Mouse (Mus musculus) liver, embryonic 16.5 days (tissue): ENCODE results near the gene Tpt1. TPM values are rescaled to one million over a fixed set of nuclear protein-coding genes. Genes with fewer than 3 reads are reported as not detected.

Experiments used
- ATAC-seq: fragments of 200-750 bp; cut with Nextera tagmentation; 2 replicates; pipeline ENCODE4 v1.8.0; 2017; ENCODE audit warnings: low read depth, mild to moderate bottlenecking, moderate number of reproducible peaks, moderate library complexity
- H3K27ac ChIP-seq: fragments of 300-500 bp; sonication (generic); 2 replicates; pipeline ENCODE4 v1.5.1; 2014; ENCODE audit warnings: mild to moderate bottlenecking, low read length
- H3K27me3 ChIP-seq: fragments of 300-500 bp; sonication (generic); 2 replicates; pipeline ENCODE4 v1.6.1; 2014; ENCODE audit warnings: low read depth, low read length, mixed read lengths; ENCODE audit not compliant: control insufficient read depth, insufficient read depth
- H3K36me3 ChIP-seq: fragments of 300-500 bp; sonication (generic); 2 replicates; pipeline ENCODE4 v1.6.1; 2014; ENCODE audit warnings: mild to moderate bottlenecking; ENCODE audit not compliant: control insufficient read depth, insufficient read depth
- H3K4me1 ChIP-seq: fragments of 300-500 bp; sonication (generic); 2 replicates; pipeline ENCODE4 v1.6.1; 2014; ENCODE audit warnings: low read depth, low read length, mixed read lengths; ENCODE audit not compliant: control insufficient read depth
- H3K4me2 ChIP-seq: fragments of 300-500 bp; sonication (generic); 2 replicates; pipeline ENCODE4 v1.6.1; 2014; ENCODE audit warnings: low read depth, low read length, mixed read lengths
- H3K4me3 ChIP-seq: fragments of 300-500 bp; sonication (generic); 2 replicates; pipeline ENCODE4 v1.5.1; 2014; ENCODE audit warnings: low read depth, mild to moderate bottlenecking, low read length
- H3K9ac ChIP-seq: fragments of 300-500 bp; sonication (generic); 2 replicates; pipeline ENCODE4 v1.6.1; 2014; ENCODE audit warnings: low read depth, low read length
- H3K9me3 ChIP-seq: fragments of 300-500 bp; sonication (generic); replicated peaks from 2 replicates; pipeline ENCODE4 v1.6.1; 2016; ENCODE audit warnings: low read length; ENCODE audit not compliant: control insufficient read depth
- WGBS: fragments of 180-500 bp; shearing (Covaris S2); extraction: QIAGEN DNeasy Blood & Tissue Kit; methylation state at CpG from one replicate; pipeline ENCODE4 v1.1.7; 2014; ENCODE audit not compliant: insufficient replicate concordance; 5-methylcytosine and 5-hydroxymethylcytosine counted together
- polyA plus RNA-seq: library from polyadenylated mRNA; unstranded; fragments of >200 nt; fragmentation: Nextera tagmentation; extraction: Ambion mirVana; gene quantifications from 2 replicates; pipeline ENCODE4 v1.2.1, GENCODE M21; 2015

Gene Tpt1
- polyA plus RNA-seq: 462 and 509 TPM in 2 replicates

- H3K9me3 ChIP-seq: no peaks in the 10 kb centered on the region
- under 1% methylated on average over 106 of the region's 108 CpGs for WGBS
- peak within 1 kb of the TSS; percentile 99 for H3K27ac ChIP-seq
- H3K4me2 ChIP-seq: peak within 1 kb of the TSS; percentile 61
- H3K9ac ChIP-seq: peak within 1 kb of the TSS; percentile 94
- H3K4me1 ChIP-seq: peaks cover 18% of the 10 kb centered on the region
- peak within 1 kb of the TSS; percentile 97 for H3K4me3 ChIP-seq
- H3K36me3 ChIP-seq: peaks cover 36% of the 10 kb centered on the region
- ATAC-seq: peak; percentile 94
- no peaks in the 10 kb centered on the region for H3K27me3 ChIP-seq
Observed at GRCm38 (mm10) chr14:75844867-75845697, at the start of gene Tpt1. TSS of gene Tpt1 (plus strand) at chr14:75845093.

GRCm38 (mm10) chr14:75795918-75796317 lies 49.0 kb upstream of the Tpt1 start:
- Histone ChIP-seq H3K9me3 (no peaks in the 10 kb centered on the region), H3K27ac (no peak overlapping the region), H3K4me2 (no peak overlapping the region), H3K27me3 (no peaks in the 10 kb centered on the region; the same call in 1 of the 2 replicates), H3K9ac (no peak overlapping the region), H3K36me3 (no peaks in the 10 kb centered on the region), H3K4me1 (no peaks in the 10 kb centered on the region), H3K4me3 (no peak overlapping the region)
- ATAC-seq: no peak
- WGBS: 74% methylated on average over 4 of the region's 4 CpGs

- no peaks in the 10 kb centered on the region for H3K9me3 ChIP-seq
- no peaks in the 10 kb centered on the region; the same call in 1 of the 2 replicates for H3K27me3 ChIP-seq
- no peak overlapping the region for H3K27ac ChIP-seq
- no peak overlapping the region for H3K4me3 ChIP-seq
- no peak overlapping the region for H3K4me2 ChIP-seq
- no peaks in the 10 kb centered on the region for H3K36me3 ChIP-seq
- no peak for ATAC-seq
- no peaks in the 10 kb centered on the region for H3K4me1 ChIP-seq
- no peak overlapping the region for H3K9ac ChIP-seq
- 33% methylated on average over 5 of the region's 5 CpGs for WGBS
Observed at GRCm38 (mm10) chr14:75797769-75798386, 47.0 kb upstream of the Tpt1 start.

DNA sequence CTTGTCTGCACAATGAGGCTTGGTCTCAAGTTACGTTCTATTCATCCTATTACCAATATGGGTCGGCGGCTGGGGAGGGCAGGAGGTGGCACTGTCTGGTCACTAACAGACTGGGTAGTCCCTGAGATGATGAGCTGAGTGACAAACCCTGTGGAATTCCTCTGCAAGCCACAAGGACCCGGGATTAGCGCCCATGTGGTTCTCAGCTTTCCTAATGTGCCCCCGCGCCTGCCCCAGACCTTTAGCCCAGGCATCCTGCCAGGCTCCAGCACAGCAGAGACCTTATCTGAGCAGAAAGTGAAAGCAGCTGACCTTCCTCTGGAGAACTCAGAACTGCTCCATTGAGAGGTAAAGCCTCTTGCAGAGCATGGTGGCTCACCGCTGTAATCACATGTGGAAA lies 37.1 kb upstream of the Tpt1 start:
- Histone ChIP-seq H3K9ac (no peak overlapping the region), H3K4me1 (no peaks in the 10 kb centered on the region), H3K4me2 (no peak overlapping the region), H3K27me3 (0 out of 2 replicates have a peak, but pooled peaks cover 2% of the 10 kb centered on the region), H3K27ac (no peak overlapping the region), H3K36me3 (no peaks in the 10 kb centered on the region), H3K9me3 (no peaks in the 10 kb centered on the region), H3K4me3 (no peak overlapping the region)
- WGBS: 68% methylated on average over 8 of the region's 8 CpGs
- peak; percentile 62; the same call in 1 of the 2 replicates for ATAC-seq

DNA sequence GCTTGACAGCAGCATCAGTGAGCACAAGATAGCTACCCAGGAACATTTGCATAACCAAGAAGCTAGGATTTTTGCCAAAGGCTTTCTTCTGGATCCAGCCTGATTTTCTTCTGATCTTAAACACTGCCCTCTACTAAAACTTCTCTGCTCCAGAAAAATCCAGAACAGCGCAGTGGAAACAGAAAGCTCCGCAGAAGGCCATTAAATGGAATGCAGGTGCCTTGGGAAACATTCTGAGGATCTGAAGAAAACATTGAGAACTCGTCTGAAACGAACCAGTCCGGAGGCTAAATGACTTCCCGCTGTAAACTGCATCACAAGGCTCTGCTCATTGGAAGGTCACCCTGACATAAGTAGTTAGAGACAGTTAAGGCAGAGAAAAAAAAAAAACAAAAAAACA lies 35.0 kb upstream of the Tpt1 start:
- WGBS: 68% methylated on average over 6 of the region's 6 CpGs
- ATAC-seq: no peak

GRCm38 (mm10) chr14:75818528-75818927 lies 26.4 kb upstream of the Tpt1 start:
- Histone ChIP-seq H3K27ac (no peak overlapping the region), H3K4me2 (no peak overlapping the region), H3K4me1 (no peaks in the 10 kb centered on the region), H3K27me3 (no peaks in the 10 kb centered on the region), H3K36me3 (no peaks in the 10 kb centered on the region), H3K9me3 (no peaks in the 10 kb centered on the region), H3K9ac (no peak overlapping the region), H3K4me3 (no peak overlapping the region)
- WGBS: 53% methylated on average over 2 of the region's 2 CpGs
- no peak for ATAC-seq

More for the DNA sequence above, 35.0 kb upstream of the Tpt1 start:
- Histone ChIP-seq H3K27ac (no peak overlapping the region), H3K4me1 (no peaks in the 10 kb centered on the region), H3K36me3 (no peaks in the 10 kb centered on the region), H3K9me3 (no peaks in the 10 kb centered on the region), H3K4me3 (no peak overlapping the region), H3K27me3 (no peaks in the 10 kb centered on the region), H3K9ac (no peak overlapping the region), H3K4me2 (no peak overlapping the region)

DNA sequence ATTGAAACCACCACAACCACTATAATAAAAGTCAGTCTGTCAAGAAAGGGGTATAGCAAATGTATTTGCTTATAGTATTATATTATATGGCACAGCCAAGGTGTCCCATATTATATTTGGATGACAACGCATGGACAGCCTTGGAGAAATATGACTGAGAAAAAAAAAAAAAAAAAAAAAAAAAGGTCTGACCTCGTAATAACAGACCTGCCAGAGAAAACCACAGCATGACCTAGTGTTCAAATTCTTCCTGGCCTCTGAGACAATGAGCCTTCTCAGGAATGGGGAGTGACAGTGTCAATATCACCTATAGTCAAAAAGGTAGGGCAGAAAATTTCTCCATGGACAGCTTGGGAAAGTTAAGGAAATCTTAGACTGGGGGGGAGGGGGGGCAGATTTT lies 25.6 kb upstream of the Tpt1 start:
- no peak overlapping the region for H3K9ac ChIP-seq
- H3K4me1 ChIP-seq: no peaks in the 10 kb centered on the region
- no peaks in the 10 kb centered on the region for H3K9me3 ChIP-seq
- no peak overlapping the region for H3K4me3 ChIP-seq
- H3K4me2 ChIP-seq: no peak overlapping the region
- no peaks in the 10 kb centered on the region for H3K36me3 ChIP-seq
- no peak overlapping the region for H3K27ac ChIP-seq
- 51% methylated on average over 2 of the region's 2 CpGs for WGBS
- no peaks in the 10 kb centered on the region for H3K27me3 ChIP-seq
- no peak for ATAC-seq

DNA sequence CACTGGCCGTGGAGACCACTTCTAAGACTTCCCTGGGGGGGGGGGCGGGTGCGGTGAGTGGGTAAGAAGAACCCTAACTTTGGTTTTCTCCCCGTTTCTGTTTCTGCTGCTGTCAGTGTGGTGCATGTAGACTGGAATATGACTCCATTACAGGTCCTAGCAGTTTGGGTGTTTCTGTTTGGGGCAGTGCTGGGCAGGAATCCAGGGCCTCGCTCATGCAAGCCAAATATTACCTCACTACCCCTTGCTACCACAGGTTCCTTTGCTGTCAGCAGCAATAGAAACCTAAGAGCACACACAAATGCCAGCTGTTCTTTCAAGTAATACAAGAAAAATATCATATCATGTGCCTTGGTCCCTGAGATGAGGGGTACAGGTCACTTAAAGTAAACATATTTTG lies 24.9 kb upstream of the Tpt1 start:
- no peaks in the 10 kb centered on the region for H3K9me3 ChIP-seq
- ATAC-seq: no peak
- no peaks in the 10 kb centered on the region for H3K27me3 ChIP-seq
- H3K4me1 ChIP-seq: no peaks in the 10 kb centered on the region
- no peak overlapping the region for H3K4me2 ChIP-seq
- H3K36me3 ChIP-seq: no peaks in the 10 kb centered on the region
- WGBS: 55% methylated on average over 5 of the region's 5 CpGs
- no peak overlapping the region for H3K27ac ChIP-seq
- no peak overlapping the region for H3K9ac ChIP-seq
- H3K4me3 ChIP-seq: no peak overlapping the region

- no peak overlapping the region for H3K4me2 ChIP-seq
- ATAC-seq: no peak
- 48% methylated on average over 3 of the region's 3 CpGs for WGBS
- no peak overlapping the region for H3K4me3 ChIP-seq
- no peak overlapping the region for H3K27ac ChIP-seq
- H3K36me3 ChIP-seq: no peaks in the 10 kb centered on the region
- H3K9ac ChIP-seq: no peak overlapping the region
- H3K4me1 ChIP-seq: peaks cover 20% of the 10 kb centered on the region
- peaks cover 7% of the 10 kb centered on the region for H3K27me3 ChIP-seq
- H3K9me3 ChIP-seq: no peaks in the 10 kb centered on the region
Observed at GRCm38 (mm10) chr14:75826851-75827410, 18.0 kb upstream of the Tpt1 start.
